Mouse (Mus musculus): ENCODE results near the gene Kctd4. TPM values are rescaled to one million over a fixed set of nuclear protein-coding genes. Genes with fewer than 3 reads are reported as not detected.

The Kctd4 gene
- polyA plus RNA-seq, 1 experiment from 2014 or later = 0.14 TPM

DNA sequence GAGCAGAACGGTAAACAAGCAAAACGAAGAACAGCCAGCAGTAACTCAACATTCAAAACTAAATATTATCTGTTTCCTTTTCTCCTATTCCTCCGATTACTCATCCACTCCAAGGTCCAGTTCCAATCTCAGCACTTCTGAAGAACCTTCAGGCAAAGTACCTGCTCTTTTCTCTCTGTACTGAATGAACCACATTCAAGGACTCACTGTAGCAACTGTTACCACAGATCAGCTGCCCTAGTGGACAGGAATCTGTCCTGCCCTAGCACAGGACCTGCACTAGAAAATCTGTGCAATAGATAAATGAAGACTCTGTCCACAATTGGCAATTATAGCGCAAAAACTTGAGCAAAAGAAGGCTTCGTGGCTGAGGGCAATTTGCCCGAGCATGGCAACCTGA, 36.1 kb downstream of the Kctd4 start:
- H3K9me3 ChIP-seq (replicated peaks) = no peaks in the 10 kb centered on the region
- no peak for ATAC-seq (ENCODE audit: insufficient read depth)
- H3K4me2 ChIP-seq = no peak overlapping the region
- no peak overlapping the region for H3K9ac ChIP-seq
- no peaks in the 10 kb centered on the region for H3K4me1 ChIP-seq (replicated peaks)
- H3K27me3 ChIP-seq = no peaks in the 10 kb centered on the region
- H3K4me3 ChIP-seq (replicated peaks) = no peak overlapping the region
- H3K36me3 ChIP-seq (replicated peaks) = peaks cover 10% of the 10 kb centered on the region; the same call in 1 of the 2 replicates
- WGBS (ENCODE audit: insufficient replicate concordance) = 75% methylated on average over 6 of the region's 6 CpGs
- H3K27ac ChIP-seq (replicated peaks) = no peak overlapping the region

- no peak overlapping the region for H3K4me3 ChIP-seq (replicated peaks)
- H3K27ac ChIP-seq (replicated peaks) = no peak overlapping the region
- H3K4me1 ChIP-seq (replicated peaks) = no peaks in the 10 kb centered on the region
- no peak overlapping the region for H3K9ac ChIP-seq
- 73% methylated on average over 4 of the region's 4 CpGs for WGBS (ENCODE audit: insufficient replicate concordance)
- no peaks in the 10 kb centered on the region for H3K27me3 ChIP-seq
- H3K9me3 ChIP-seq (replicated peaks) = no peaks in the 10 kb centered on the region
- peaks cover 10% of the 10 kb centered on the region; the same call in 1 of the 2 replicates for H3K36me3 ChIP-seq (replicated peaks)
- H3K4me2 ChIP-seq = no peak overlapping the region
- ATAC-seq (ENCODE audit: insufficient read depth) = no peak
These were observed 37.6 kb downstream of the Kctd4 start for GRCm38 (mm10) chr14:75992371-75992770.

DNA sequence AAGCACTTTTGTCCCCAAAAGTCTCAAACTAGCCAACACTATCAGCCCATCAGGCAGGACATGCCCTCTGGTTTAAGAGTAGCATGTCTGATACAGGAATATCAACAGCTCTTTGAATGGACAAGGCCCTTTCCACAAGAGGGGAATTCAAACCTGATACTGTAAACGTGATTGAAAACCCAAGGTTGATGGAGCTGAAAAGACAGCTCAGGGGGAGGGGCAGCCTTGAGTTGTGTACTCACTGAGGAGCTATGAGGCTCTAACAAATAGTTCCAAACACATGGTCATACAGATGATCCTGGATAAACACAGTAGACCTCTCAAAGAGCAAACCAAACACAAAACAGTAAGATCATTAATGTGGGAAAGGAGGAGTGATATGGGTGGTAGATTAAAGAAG, 43.3 kb downstream of the Kctd4 start:
- Histone ChIP-seq H3K4me1 (replicated peaks) (no peaks in the 10 kb centered on the region), H3K36me3 (replicated peaks) (peaks cover 6% of the 10 kb centered on the region; the same call in 1 of the 2 replicates), H3K9me3 (replicated peaks) (no peaks in the 10 kb centered on the region), H3K4me3 (replicated peaks) (no peak overlapping the region), H3K4me2 (no peak overlapping the region), H3K9ac (no peak overlapping the region), H3K27me3 (no peaks in the 10 kb centered on the region), H3K27ac (replicated peaks) (no peak overlapping the region)
- ATAC-seq (ENCODE audit: insufficient read depth) = no peak
- WGBS (ENCODE audit: insufficient replicate concordance) = 33% methylated on average over 1 of the region's 1 CpGs

DNA sequence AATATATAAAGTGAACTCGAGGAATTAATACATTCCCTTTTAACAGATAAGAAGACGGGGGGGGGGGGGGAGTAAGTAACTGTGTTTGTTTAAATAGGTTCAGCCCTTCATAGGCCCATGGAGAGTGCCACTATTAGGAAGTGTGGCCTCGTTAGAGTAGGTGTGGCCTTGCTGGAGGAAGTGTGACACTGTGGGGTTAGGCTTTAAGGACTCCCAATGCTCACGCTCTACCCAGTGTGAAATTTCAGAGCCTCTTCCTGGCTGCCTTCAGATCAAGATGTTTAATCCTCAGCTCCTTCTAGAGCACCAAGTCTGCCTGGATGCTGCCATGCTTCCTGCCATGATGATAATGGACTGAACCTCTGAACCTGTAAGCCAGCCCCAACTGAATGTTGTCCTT, 47.0 kb downstream of the Kctd4 start:
- H3K9ac ChIP-seq = no peak overlapping the region
- H3K36me3 ChIP-seq (replicated peaks) = peaks cover 10% of the 10 kb centered on the region; the same call in 1 of the 2 replicates
- H3K4me3 ChIP-seq (replicated peaks) = no peak overlapping the region
- no peak overlapping the region for H3K4me2 ChIP-seq
- no peak for ATAC-seq (ENCODE audit: insufficient read depth)
- no peaks in the 10 kb centered on the region for H3K9me3 ChIP-seq (replicated peaks)
- no peaks in the 10 kb centered on the region for H3K4me1 ChIP-seq (replicated peaks)
- H3K27ac ChIP-seq (replicated peaks) = no peak overlapping the region
- no peaks in the 10 kb centered on the region for H3K27me3 ChIP-seq
- 41% methylated on average over 4 of the region's 4 CpGs for WGBS (ENCODE audit: insufficient replicate concordance)

- no peak for ATAC-seq (ENCODE audit: insufficient read depth)
- H3K4me1 ChIP-seq (replicated peaks) = peaks cover 17% of the 10 kb centered on the region
- H3K36me3 ChIP-seq (replicated peaks) = peaks cover 12% of the 10 kb centered on the region; the same call in 1 of the 2 replicates
- no peak overlapping the region for H3K9ac ChIP-seq
- no peak overlapping the region for H3K4me2 ChIP-seq
- H3K27me3 ChIP-seq = no peaks in the 10 kb centered on the region
- no peaks in the 10 kb centered on the region for H3K9me3 ChIP-seq (replicated peaks)
- H3K27ac ChIP-seq (replicated peaks) = no peak overlapping the region
- H3K4me3 ChIP-seq (replicated peaks) = no peak overlapping the region
- 80% methylated on average over 4 of the region's 4 CpGs for WGBS (ENCODE audit: insufficient replicate concordance)
These were observed 50.2 kb downstream of the Kctd4 start for GRCm38 (mm10) chr14:76005011-76005410.

GRCm38 (mm10) chr14:76008174-76008573, 53.4 kb downstream of the Kctd4 start:
- Histone ChIP-seq H3K4me3 (replicated peaks) (no peak overlapping the region), H3K27ac (replicated peaks) (no peak overlapping the region), H3K9ac (no peak overlapping the region), H3K36me3 (replicated peaks) (peaks cover 12% of the 10 kb centered on the region; the same call in 1 of the 2 replicates), H3K4me1 (replicated peaks) (peaks cover 26% of the 10 kb centered on the region), H3K27me3 (no peaks in the 10 kb centered on the region), H3K9me3 (replicated peaks) (no peaks in the 10 kb centered on the region), H3K4me2 (no peak overlapping the region)
- ATAC-seq (ENCODE audit: insufficient read depth) = no peak
- WGBS (ENCODE audit: insufficient replicate concordance) = 58% methylated on average over 1 of the region's 1 CpGs

DNA sequence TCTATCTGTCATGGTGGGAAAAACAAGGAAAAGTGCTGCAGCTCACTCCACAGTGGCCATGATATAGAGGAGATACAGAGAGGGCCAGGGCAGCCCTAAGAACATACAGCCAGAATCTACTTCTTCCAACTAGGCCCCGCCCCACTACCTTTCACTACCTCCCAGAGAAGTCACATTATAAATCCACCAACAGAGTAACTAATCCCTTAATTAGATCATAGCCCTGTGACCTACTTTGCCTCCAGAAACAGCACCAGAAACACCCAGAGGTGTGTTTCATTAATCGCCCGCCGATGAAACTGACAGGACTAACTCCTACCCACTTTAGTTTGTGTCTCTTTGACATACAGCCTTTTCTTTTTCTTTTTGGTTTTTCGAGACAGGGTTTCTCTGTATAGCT, 54.4 kb downstream of the Kctd4 start:
- H3K9ac ChIP-seq = peak overlapping the region; percentile 75; the same call in 1 of the 2 replicates
- no peak for ATAC-seq (ENCODE audit: insufficient read depth)
- H3K36me3 ChIP-seq (replicated peaks) = peaks cover 12% of the 10 kb centered on the region; the same call in 1 of the 2 replicates
- H3K4me1 ChIP-seq (replicated peaks) = peaks cover 26% of the 10 kb centered on the region
- H3K27ac ChIP-seq (replicated peaks) = no peak overlapping the region
- no peaks in the 10 kb centered on the region for H3K9me3 ChIP-seq (replicated peaks)
- H3K27me3 ChIP-seq = peaks cover 3% of the 10 kb centered on the region; the same call in 1 of the 2 replicates
- peak overlapping the region; percentile 82 for H3K4me2 ChIP-seq
- WGBS (ENCODE audit: insufficient replicate concordance) = 71% methylated on average over 5 of the region's 5 CpGs
- peak overlapping the region; percentile 84 for H3K4me3 ChIP-seq (replicated peaks)

GRCm38 (mm10) chr14:76010102-76011061, 55.6 kb downstream of the Kctd4 start, which contains the start of gene Gtf2f2:
Gene Gtf2f2, minus strand, starts transcription at chr14:76010865.
- under 1% methylated on average over 67 of the region's 67 CpGs for WGBS (ENCODE audit: insufficient replicate concordance)
- peak; percentile 85 for ATAC-seq (ENCODE audit: insufficient read depth)

DNA sequence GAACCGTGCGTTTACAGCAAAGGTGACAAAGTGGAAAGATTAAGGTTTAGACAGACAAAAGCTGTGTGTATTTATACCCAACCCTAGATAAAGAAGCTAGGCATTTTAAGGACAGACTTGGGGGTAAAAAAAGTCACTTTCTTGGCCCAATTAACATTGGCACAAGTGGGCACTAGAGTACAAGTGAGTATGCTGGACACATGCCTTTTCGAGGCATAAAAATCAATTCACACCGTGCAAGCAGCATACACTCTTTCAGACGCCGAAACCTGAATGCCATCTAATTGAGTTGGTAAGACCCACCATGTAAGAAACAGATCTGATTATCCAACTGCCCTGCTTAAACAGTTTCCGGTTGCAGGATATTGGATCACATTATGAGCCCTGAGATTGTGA, 56.3 kb downstream of the Kctd4 start:
- no peaks in the 10 kb centered on the region for H3K9me3 ChIP-seq (replicated peaks)
- 0 out of 2 replicates have a peak overlapping the region, but pooled peaks have one; percentile 75 for H3K9ac ChIP-seq
- peaks cover 26% of the 10 kb centered on the region for H3K4me1 ChIP-seq (replicated peaks)
- WGBS (ENCODE audit: insufficient replicate concordance) = 28% methylated on average over 7 of the region's 7 CpGs
- ATAC-seq (ENCODE audit: insufficient read depth) = no peak
- peaks cover 9% of the 10 kb centered on the region; the same call in 1 of the 2 replicates for H3K36me3 ChIP-seq (replicated peaks)
- H3K4me3 ChIP-seq (replicated peaks) = peak overlapping the region; percentile 84
- peaks cover 3% of the 10 kb centered on the region; the same call in 1 of the 2 replicates for H3K27me3 ChIP-seq
- H3K4me2 ChIP-seq = peak overlapping the region; percentile 82
- no peak overlapping the region for H3K27ac ChIP-seq (replicated peaks)

More at GRCm38 (mm10) chr14:76010102-76011061, 55.6 kb downstream of the Kctd4 start, which contains the start of gene Gtf2f2:
- no peaks in the 10 kb centered on the region for H3K9me3 ChIP-seq (replicated peaks)
- peak within 1 kb of the TSS; percentile 84 for H3K4me3 ChIP-seq (replicated peaks)
- peaks cover 26% of the 10 kb centered on the region for H3K4me1 ChIP-seq (replicated peaks)
- H3K36me3 ChIP-seq (replicated peaks) = peaks cover 9% of the 10 kb centered on the region; the same call in 1 of the 2 replicates
- H3K4me2 ChIP-seq = peak within 1 kb of the TSS; percentile 82
- peak within 1 kb of the TSS; percentile 81 for H3K27ac ChIP-seq (replicated peaks)
- H3K9ac ChIP-seq = peak within 1 kb of the TSS; percentile 75
- H3K27me3 ChIP-seq = peaks cover 3% of the 10 kb centered on the region; the same call in 1 of the 2 replicates

- Histone ChIP-seq H3K27me3 (peaks cover 3% of the 10 kb centered on the region; the same call in 1 of the 2 replicates), H3K4me2 (no peak overlapping the region), H3K36me3 (replicated peaks) (no peaks in the 10 kb centered on the region), H3K27ac (replicated peaks) (no peak overlapping the region), H3K4me1 (replicated peaks) (peaks cover 16% of the 10 kb centered on the region), H3K9me3 (replicated peaks) (no peaks in the 10 kb centered on the region), H3K9ac (no peak overlapping the region), H3K4me3 (replicated peaks) (no peak overlapping the region)
- ATAC-seq (ENCODE audit: insufficient read depth) = no peak
- WGBS (ENCODE audit: insufficient replicate concordance) = 27% methylated on average over 2 of the region's 2 CpGs
These were observed 59.5 kb downstream of the Kctd4 start for GRCm38 (mm10) chr14:76014331-76014730.
